Mouse (Mus musculus) testis, adult 2 months (tissue): ENCODE data around the gene Defb11.
"Not testable (repeated sequence)": the region's sequence is repeated elsewhere in the genome, so short reads cannot be mapped to it uniquely, and the experiment has no call there.

ENCODE experiments used
- CTCF ChIP-seq: fragments of 200-500 bp; IDR thresholded peaks from 2 replicates; pipeline ENCODE4 v1.5.1; 2012; ENCODE audit warnings: low read depth, mild to moderate bottlenecking, inconsistent platforms, low read length, moderate library complexity; ENCODE audit not compliant: control insufficient read depth, insufficient read depth, insufficient replicate concordance
- POLR2A ChIP-seq: fragments of 200-500 bp; IDR thresholded peaks from 2 replicates; pipeline ENCODE4 v1.6.1; 2012; ENCODE audit warnings: low read depth, mild to moderate bottlenecking, inconsistent platforms, low read length, moderate library complexity; ENCODE audit not compliant: control insufficient read depth

DNA sequence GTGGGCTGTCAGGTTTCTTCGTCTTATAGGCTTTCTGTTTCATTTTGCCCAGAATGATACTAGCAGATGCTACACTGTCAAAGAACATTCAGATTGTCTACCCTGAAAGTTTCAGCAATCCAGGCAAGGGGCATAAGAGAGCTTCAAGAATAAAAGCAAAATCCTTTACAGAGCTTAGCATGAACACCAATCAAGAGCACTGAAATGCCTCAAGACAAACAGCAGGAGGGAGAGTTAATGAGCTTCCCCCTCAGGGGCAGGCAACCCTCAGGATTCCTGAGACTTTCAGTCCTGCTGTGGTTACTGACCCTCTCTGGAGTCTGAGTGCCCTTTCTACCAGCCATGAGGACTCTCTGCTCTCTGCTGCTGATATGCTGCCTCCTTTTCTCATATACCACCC is 47.6 kb downstream of the Defb11 start, which contains the start of gene Defb10:
- TF ChIP-seq CTCF, POLR2A: not testable (repeated sequence)
